Mouse (Mus musculus) midbrain, embryonic 15.5 days (tissue): ENCODE data around the gene Ptprg. TPM values are rescaled to one million over a fixed set of nuclear protein-coding genes. Genes with fewer than 3 reads are reported as not detected.

ENCODE experiments used
- ATAC-seq: fragments of 200-750 bp; cut with Nextera tagmentation; replicated peaks from 2 replicates; pipeline ENCODE4 v1.8.0; 2017; ENCODE audit warnings: moderate TSS enrichment
- H3K27ac ChIP-seq: fragments of 300-500 bp; sonication (generic); 2 replicates; pipeline ENCODE4 v1.5.1; 2015; ENCODE audit warnings: mild to moderate bottlenecking, inconsistent platforms
- H3K27me3 ChIP-seq: fragments of 300-500 bp; sonication (generic); replicated peaks from 2 replicates; pipeline ENCODE4 v1.6.1; 2015; ENCODE audit warnings: inconsistent platforms
- H3K36me3 ChIP-seq: fragments of 300-500 bp; sonication (generic); replicated peaks from 2 replicates; pipeline ENCODE4 v1.6.1; 2015; ENCODE audit warnings: inconsistent platforms
- H3K4me1 ChIP-seq: fragments of 300-500 bp; sonication (generic); 2 replicates; pipeline ENCODE4 v1.6.1; 2015; ENCODE audit warnings: inconsistent platforms
- H3K4me2 ChIP-seq: fragments of 300-500 bp; sonication (generic); 2 replicates; pipeline ENCODE4 v1.6.1; 2015; ENCODE audit warnings: inconsistent platforms, mild to moderate bottlenecking, moderate library complexity
- H3K4me3 ChIP-seq: fragments of 300-500 bp; sonication (generic); 2 replicates; pipeline ENCODE4 v1.5.1; 2015; ENCODE audit warnings: mild to moderate bottlenecking, inconsistent platforms
- H3K9ac ChIP-seq: fragments of 300-500 bp; sonication (generic); 2 replicates; pipeline ENCODE4 v1.6.1; 2015; ENCODE audit warnings: mild to moderate bottlenecking, inconsistent platforms
- H3K9me3 ChIP-seq: fragments of 300-500 bp; sonication (generic); 2 replicates; pipeline ENCODE4 v1.6.1; 2016; ENCODE audit warnings: inconsistent platforms
- WGBS: fragments of 180-500 bp; shearing (Covaris S2); methylation state at CpG from one replicate; pipeline ENCODE4 v1.1.7; 2015; ENCODE audit warnings: mixed read lengths; 5-methylcytosine and 5-hydroxymethylcytosine counted together
- polyA plus RNA-seq: library from polyadenylated mRNA; unstranded; fragments of >200 nt; fragmentation: Nextera tagmentation; extraction: Ambion mirVana; gene quantifications from 2 replicates; pipeline ENCODE4 v1.2.1, GENCODE M21; 2015

Gene Ptprg
- polyA plus RNA-seq, 1 experiment from 2014 or later, result 43.3 TPM

GRCm38 (mm10) chr14:12086167-12086566, 532.8 kb downstream of the Ptprg start:
- H3K9ac ChIP-seq, result no peak overlapping the region
- H3K4me1 ChIP-seq, result peaks cover 22% of the 10 kb centered on the region
- 0 out of 2 replicates have a peak, but pooled peaks have one; percentile 26 for ATAC-seq
- no peaks in the 10 kb centered on the region for H3K27me3 ChIP-seq
- no peak overlapping the region for H3K4me2 ChIP-seq
- 16% methylated on average over 5 of the region's 5 CpGs for WGBS
- H3K9me3 ChIP-seq, result no peaks in the 10 kb centered on the region
- H3K4me3 ChIP-seq, result no peak overlapping the region
- H3K27ac ChIP-seq, result peak overlapping the region; percentile 42; the same call in 1 of the 2 replicates
- H3K36me3 ChIP-seq, result no peaks in the 10 kb centered on the region

- H3K9me3 ChIP-seq, result no peaks in the 10 kb centered on the region
- H3K4me1 ChIP-seq, result peaks cover 11% of the 10 kb centered on the region
- H3K27ac ChIP-seq, result no peak overlapping the region
- no peak for ATAC-seq
- H3K9ac ChIP-seq, result no peak overlapping the region
- H3K4me2 ChIP-seq, result no peak overlapping the region
- no peaks in the 10 kb centered on the region for H3K36me3 ChIP-seq
- H3K4me3 ChIP-seq, result no peak overlapping the region
- H3K27me3 ChIP-seq, result no peaks in the 10 kb centered on the region
Observed at GRCm38 (mm10) chr14:12089954-12090353, 536.6 kb downstream of the Ptprg start.

- H3K4me2 ChIP-seq, result no peak overlapping the region
- H3K9me3 ChIP-seq, result no peaks in the 10 kb centered on the region
- ATAC-seq, result no peak
- no peak overlapping the region for H3K4me3 ChIP-seq
- no peaks in the 10 kb centered on the region; the same call in 1 of the 2 replicates for H3K4me1 ChIP-seq
- no peaks in the 10 kb centered on the region for H3K36me3 ChIP-seq
- H3K27ac ChIP-seq, result no peak overlapping the region
- 77% methylated on average over 3 of the region's 3 CpGs for WGBS
- H3K27me3 ChIP-seq, result no peaks in the 10 kb centered on the region
- no peak overlapping the region for H3K9ac ChIP-seq
Observed at GRCm38 (mm10) chr14:12091730-12092129, 538.4 kb downstream of the Ptprg start.

GRCm38 (mm10) chr14:12099390-12100333, 546.3 kb downstream of the Ptprg start:
- no peak for ATAC-seq
- H3K9me3 ChIP-seq, result no peaks in the 10 kb centered on the region
- no peaks in the 10 kb centered on the region for H3K36me3 ChIP-seq
- no peaks in the 10 kb centered on the region for H3K27me3 ChIP-seq
- 70% methylated on average over 12 of the region's 12 CpGs for WGBS
- H3K4me1 ChIP-seq, result 0 out of 2 replicates have a peak, but pooled peaks cover 2% of the 10 kb centered on the region
- 0 out of 2 replicates have a peak overlapping the region, but pooled peaks have one; percentile 4 for H3K27ac ChIP-seq
- no peak overlapping the region for H3K4me3 ChIP-seq
- H3K4me2 ChIP-seq, result no peak overlapping the region
- H3K9ac ChIP-seq, result no peak overlapping the region

- peak; percentile 53 for ATAC-seq
- WGBS, result 72% methylated on average over 11 of the region's 11 CpGs
Observed at GRCm38 (mm10) chr14:12102389-12103325, 549.3 kb downstream of the Ptprg start.

GRCm38 (mm10) chr14:12104297-12105155, 551.2 kb downstream of the Ptprg start:
- no peak overlapping the region for H3K4me2 ChIP-seq
- H3K9ac ChIP-seq, result no peak overlapping the region
- ATAC-seq, result no peak
- H3K4me3 ChIP-seq, result no peak overlapping the region
- WGBS, result 86% methylated on average over 12 of the region's 12 CpGs
- H3K4me1 ChIP-seq, result 0 out of 2 replicates have a peak, but pooled peaks cover 2% of the 10 kb centered on the region
- no peaks in the 10 kb centered on the region for H3K9me3 ChIP-seq
- no peaks in the 10 kb centered on the region for H3K36me3 ChIP-seq
- no peak overlapping the region for H3K27ac ChIP-seq
- H3K27me3 ChIP-seq, result no peaks in the 10 kb centered on the region

More at GRCm38 (mm10) chr14:12102389-12103325, 549.3 kb downstream of the Ptprg start:
- H3K9me3 ChIP-seq, result no peaks in the 10 kb centered on the region
- H3K27me3 ChIP-seq, result no peaks in the 10 kb centered on the region
- no peaks in the 10 kb centered on the region for H3K36me3 ChIP-seq
- H3K4me3 ChIP-seq, result no peak overlapping the region
- 0 out of 2 replicates have a peak, but pooled peaks cover 2% of the 10 kb centered on the region for H3K4me1 ChIP-seq
- H3K27ac ChIP-seq, result no peak overlapping the region
- H3K9ac ChIP-seq, result no peak overlapping the region
- no peak overlapping the region for H3K4me2 ChIP-seq

GRCm38 (mm10) chr14:12105156-12105430, 551.8 kb downstream of the Ptprg start:
- Histone ChIP-seq H3K36me3 (no peaks in the 10 kb centered on the region), H3K4me1 (0 out of 2 replicates have a peak, but pooled peaks cover 2% of the 10 kb centered on the region), H3K4me2 (no peak overlapping the region), H3K27ac (no peak overlapping the region), H3K9ac (no peak overlapping the region), H3K27me3 (no peaks in the 10 kb centered on the region), H3K4me3 (no peak overlapping the region), H3K9me3 (no peaks in the 10 kb centered on the region)
- WGBS, result 87% methylated on average over 2 of the region's 2 CpGs
- ATAC-seq, result no peak

GRCm38 (mm10) chr14:12105593-12105992, 552.3 kb downstream of the Ptprg start:
- H3K4me2 ChIP-seq, result no peak overlapping the region
- H3K36me3 ChIP-seq, result no peaks in the 10 kb centered on the region
- no peak overlapping the region for H3K4me3 ChIP-seq
- 93% methylated on average over 3 of the region's 3 CpGs for WGBS
- no peak for ATAC-seq
- H3K9me3 ChIP-seq, result no peaks in the 10 kb centered on the region
- no peak overlapping the region for H3K9ac ChIP-seq
- H3K27me3 ChIP-seq, result no peaks in the 10 kb centered on the region
- 0 out of 2 replicates have a peak, but pooled peaks cover 2% of the 10 kb centered on the region for H3K4me1 ChIP-seq
- H3K27ac ChIP-seq, result no peak overlapping the region

GRCm38 (mm10) chr14:12107459-12107858, 554.1 kb downstream of the Ptprg start:
- no peaks in the 10 kb centered on the region for H3K27me3 ChIP-seq
- H3K4me1 ChIP-seq, result 0 out of 2 replicates have a peak, but pooled peaks cover 3% of the 10 kb centered on the region
- H3K36me3 ChIP-seq, result no peaks in the 10 kb centered on the region
- H3K9ac ChIP-seq, result no peak overlapping the region
- no peak overlapping the region for H3K4me3 ChIP-seq
- 66% methylated on average over 7 of the region's 7 CpGs for WGBS
- no peak overlapping the region for H3K27ac ChIP-seq
- no peak overlapping the region for H3K4me2 ChIP-seq
- H3K9me3 ChIP-seq, result no peaks in the 10 kb centered on the region
- no peak for ATAC-seq

- H3K27ac ChIP-seq, result no peak overlapping the region
- H3K36me3 ChIP-seq, result no peaks in the 10 kb centered on the region
- H3K9ac ChIP-seq, result no peak overlapping the region
- 87% methylated on average over 7 of the region's 7 CpGs for WGBS
- ATAC-seq, result no peak
- H3K4me2 ChIP-seq, result no peak overlapping the region
- no peak overlapping the region for H3K4me3 ChIP-seq
- 0 out of 2 replicates have a peak, but pooled peaks cover 4% of the 10 kb centered on the region for H3K4me1 ChIP-seq
- no peaks in the 10 kb centered on the region for H3K9me3 ChIP-seq
- H3K27me3 ChIP-seq, result no peaks in the 10 kb centered on the region
Observed at GRCm38 (mm10) chr14:12107991-12108390, 554.7 kb downstream of the Ptprg start.

- H3K4me3 ChIP-seq, result no peak overlapping the region
- no peaks in the 10 kb centered on the region for H3K9me3 ChIP-seq
- 54% methylated on average over 2 of the region's 2 CpGs for WGBS
- H3K27ac ChIP-seq, result no peak overlapping the region
- H3K36me3 ChIP-seq, result no peaks in the 10 kb centered on the region
- H3K9ac ChIP-seq, result no peak overlapping the region
- no peaks in the 10 kb centered on the region for H3K27me3 ChIP-seq
- peaks cover 4% of the 10 kb centered on the region; the same call in 1 of the 2 replicates for H3K4me1 ChIP-seq
- no peak overlapping the region for H3K4me2 ChIP-seq
- no peak for ATAC-seq
Observed at GRCm38 (mm10) chr14:12112548-12113011, 559.2 kb downstream of the Ptprg start.
